Mouse (Mus musculus) thymus, adult 2 months (tissue): ENCODE results near the gene Depp1.

ENCODE experiments used
- CTCF ChIP-seq: fragments of 200-500 bp; IDR thresholded peaks from 2 replicates; pipeline ENCODE4 v1.5.1; 2012; ENCODE audit warnings: mild to moderate bottlenecking, control low read depth, low read length, moderate library complexity, borderline replicate concordance; ENCODE audit not compliant: control insufficient read depth, poor library complexity, insufficient read depth; ENCODE audit errors: extremely low read depth
- POLR2A ChIP-seq: fragments of 200-500 bp; IDR thresholded peaks from 2 replicates; pipeline ENCODE4 v1.6.1; 2012; ENCODE audit warnings: mild to moderate bottlenecking, low read length, control low read depth, moderate library complexity; ENCODE audit not compliant: control insufficient read depth, poor library complexity, insufficient read depth; ENCODE audit errors: extremely low read depth

GRCm38 (mm10) chr6:116666892-116667291 is 16.5 kb downstream of the Depp1 start:
- TF ChIP-seq CTCF (no peak), POLR2A (no peak)
